Mouse (Mus musculus) hindlimb bud, embryonic 11.5 days (tissue): Measurements from ENCODE around the gene Ifitm10.
"Not testable (repeated sequence)": the region's sequence is repeated elsewhere in the genome, so short reads cannot be mapped to it uniquely, and the experiment has no call there.

Experiments
- DNase-seq: peaks from one replicate; pipeline ENCODE4 v3.0.0-alpha.2; 2012; ENCODE audit warnings: low read depth, low spot score; ENCODE audit errors: extremely low spot score

Gene Ifitm10

GRCm38 (mm10) chr7:142373641-142374412, at the start of gene Ifitm10:
TSS of gene Ifitm10 (minus strand) at chr7:142373753.
- DNase-seq = no peak

GRCm38 (mm10) chr7:142421826-142422225, 48.3 kb upstream of the Ifitm10 start:
- no peak for DNase-seq

DNA sequence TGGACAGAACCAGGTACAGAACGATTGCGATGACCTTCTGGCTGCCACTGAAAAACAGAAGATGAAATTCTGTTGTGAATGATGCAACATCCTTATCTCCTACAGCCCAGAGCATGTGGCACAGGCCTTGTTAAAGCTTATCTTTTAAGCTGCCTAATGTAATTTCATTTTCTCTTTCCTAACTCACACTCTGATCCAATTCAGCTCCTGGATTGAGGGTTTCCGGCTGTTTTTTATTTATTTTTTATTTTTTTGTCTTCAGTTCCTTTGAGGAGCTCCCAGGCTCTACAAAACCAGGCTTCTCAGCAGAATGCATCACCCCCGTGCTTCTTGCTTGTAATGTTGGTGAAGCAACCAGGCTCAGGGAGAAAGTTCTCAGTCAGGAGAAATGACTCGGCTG, 46.3 kb upstream of the Ifitm10 start:
- no peak for DNase-seq

GRCm38 (mm10) chr7:142418679-142419078, 45.1 kb upstream of the Ifitm10 start:
- no peak for DNase-seq

- DNase-seq = no peak
Measured at GRCm38 (mm10) chr7:142418027-142418426, 44.5 kb upstream of the Ifitm10 start.

- no peak for DNase-seq
Measured at GRCm38 (mm10) chr7:142416225-142416624, 42.7 kb upstream of the Ifitm10 start.

DNA sequence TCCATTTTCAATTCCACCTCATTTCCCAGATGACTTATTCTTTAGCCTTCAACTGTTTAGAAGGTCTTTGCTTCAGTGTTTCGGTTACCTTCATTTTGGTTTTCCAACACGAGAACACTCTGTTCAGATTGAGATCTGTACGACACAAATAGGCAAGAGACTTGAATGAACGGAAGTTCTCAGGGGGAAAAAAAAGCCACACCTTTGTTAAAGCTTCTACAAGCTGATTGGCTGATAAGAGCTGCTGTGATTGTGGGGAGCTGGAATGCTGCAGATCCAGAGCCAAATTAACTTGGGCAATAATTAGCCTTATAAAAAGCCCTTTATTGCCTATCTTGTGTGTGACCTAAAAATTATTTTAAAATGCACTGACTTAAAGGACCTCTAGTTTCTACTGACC, 41.8 kb upstream of the Ifitm10 start:
- DNase-seq = no peak

- no peak for DNase-seq
Measured at GRCm38 (mm10) chr7:142413285-142413684, 39.7 kb upstream of the Ifitm10 start.

GRCm38 (mm10) chr7:142409603-142410002, 36.0 kb upstream of the Ifitm10 start:
- DNase-seq = no peak

DNA sequence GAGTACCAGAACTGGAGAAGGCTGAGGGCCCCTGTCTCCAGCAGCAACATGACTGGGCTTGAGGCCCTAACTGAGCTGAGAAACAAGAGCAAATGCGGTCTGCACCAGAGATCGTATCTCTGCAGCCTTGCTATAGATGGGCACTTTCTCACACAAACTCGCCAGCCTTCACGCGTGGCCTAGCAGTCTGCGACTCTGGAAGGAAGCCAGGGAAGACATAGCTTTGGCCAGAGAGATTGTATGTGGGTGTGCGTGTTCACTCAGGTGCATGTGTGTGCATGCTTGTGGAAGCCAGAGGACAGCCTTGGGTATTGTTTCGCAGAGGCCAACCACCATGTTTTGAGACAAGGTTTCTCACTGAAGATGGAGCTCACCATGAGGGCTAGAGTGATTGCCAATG, 35.1 kb upstream of the Ifitm10 start:
- DNase-seq = no peak

DNA sequence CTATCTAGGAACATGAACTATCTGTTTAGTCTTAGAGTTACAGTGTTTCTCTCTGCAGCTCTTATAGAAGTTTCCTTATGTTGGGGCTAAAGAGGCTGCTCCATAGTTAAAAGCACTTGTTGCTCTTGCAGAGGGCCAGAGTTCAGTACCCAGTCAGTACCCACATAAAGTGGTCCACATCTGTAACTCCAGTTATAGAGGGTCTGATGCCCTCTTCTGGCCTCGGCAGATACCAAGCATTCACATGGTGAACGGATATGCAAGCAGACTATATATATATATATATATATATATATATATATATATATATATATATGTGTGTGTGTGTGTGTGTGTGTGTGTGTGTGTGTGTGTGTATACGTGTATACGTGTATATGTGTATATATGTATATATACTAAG, 34.4 kb upstream of the Ifitm10 start:
- DNase-seq = no peak

DNA sequence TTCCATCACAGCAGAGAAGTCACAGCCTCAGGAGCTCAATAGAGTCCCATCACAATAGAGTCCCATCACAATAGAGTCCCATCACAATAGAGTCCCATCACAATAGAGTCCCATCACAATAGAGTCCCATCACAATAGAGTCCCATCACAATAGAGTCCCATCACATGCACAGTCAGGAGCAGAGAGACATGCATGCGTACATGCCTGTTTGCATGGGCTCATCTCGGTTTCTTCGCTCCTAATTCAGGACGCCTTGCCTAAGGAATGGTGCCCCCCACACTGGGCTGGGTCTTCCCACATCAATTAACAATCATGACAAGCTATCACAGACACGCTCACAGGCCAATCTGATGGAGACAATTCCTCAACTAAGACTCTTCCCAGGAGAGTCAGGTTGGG, 31.6 kb upstream of the Ifitm10 start:
- not testable (repeated sequence) for DNase-seq

- no peak for DNase-seq
Measured at GRCm38 (mm10) chr7:142403591-142403990, 30.0 kb upstream of the Ifitm10 start.

DNA sequence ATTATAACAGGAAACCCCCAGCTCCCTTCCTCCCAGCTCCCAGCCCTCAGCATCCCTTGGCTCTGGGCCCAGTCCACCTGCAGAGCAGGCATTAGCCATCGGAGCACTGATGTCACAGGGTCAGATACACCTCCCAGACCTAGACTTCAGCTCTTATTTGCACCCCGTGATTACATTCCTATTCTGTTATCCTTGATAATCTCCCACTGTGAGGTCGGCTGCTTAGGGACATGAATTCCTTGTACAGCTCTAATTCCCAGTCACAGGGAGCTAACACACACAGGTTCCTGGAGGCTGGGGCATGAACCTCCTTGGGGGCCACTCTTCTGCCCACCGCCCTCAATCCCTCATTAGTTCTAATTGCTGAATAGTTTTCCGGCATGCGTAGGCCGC, 27.2 kb upstream of the Ifitm10 start:
- no peak for DNase-seq

DNA sequence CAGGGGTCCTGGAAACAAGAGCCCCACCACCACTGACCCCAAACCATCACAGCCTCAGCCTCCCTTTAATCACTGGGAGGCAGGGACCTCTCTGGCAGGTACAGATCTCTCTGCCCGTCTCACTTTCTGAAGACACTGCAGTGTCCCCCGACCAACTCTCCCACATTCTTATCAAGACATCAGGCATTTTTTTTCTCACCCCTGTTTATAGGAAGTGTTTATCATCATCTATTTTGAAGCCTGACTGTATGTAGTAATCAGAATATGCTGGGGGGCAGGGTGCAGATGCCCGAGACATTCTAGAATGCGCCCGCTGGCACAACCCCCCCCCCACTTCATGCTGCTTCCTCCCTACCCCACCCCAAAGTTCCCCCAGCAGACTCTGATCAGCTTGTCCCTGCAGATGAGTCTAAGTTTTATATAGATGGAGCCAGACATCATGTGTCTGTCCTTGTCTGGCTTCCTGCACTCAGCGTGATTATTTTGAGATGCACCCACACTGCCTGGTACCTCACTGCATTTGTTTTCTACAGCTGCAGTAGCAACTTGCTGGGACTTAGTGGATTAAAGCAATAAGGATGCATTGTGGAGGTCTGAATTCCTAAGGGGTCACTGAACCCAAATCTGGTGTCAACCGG, 26.7 kb upstream of the Ifitm10 start:
- DNase-seq = no peak

GRCm38 (mm10) chr7:142399250-142399649, 25.7 kb upstream of the Ifitm10 start:
- no peak for DNase-seq

- DNase-seq = no peak
Measured at GRCm38 (mm10) chr7:142398052-142398451, 24.5 kb upstream of the Ifitm10 start.

DNA sequence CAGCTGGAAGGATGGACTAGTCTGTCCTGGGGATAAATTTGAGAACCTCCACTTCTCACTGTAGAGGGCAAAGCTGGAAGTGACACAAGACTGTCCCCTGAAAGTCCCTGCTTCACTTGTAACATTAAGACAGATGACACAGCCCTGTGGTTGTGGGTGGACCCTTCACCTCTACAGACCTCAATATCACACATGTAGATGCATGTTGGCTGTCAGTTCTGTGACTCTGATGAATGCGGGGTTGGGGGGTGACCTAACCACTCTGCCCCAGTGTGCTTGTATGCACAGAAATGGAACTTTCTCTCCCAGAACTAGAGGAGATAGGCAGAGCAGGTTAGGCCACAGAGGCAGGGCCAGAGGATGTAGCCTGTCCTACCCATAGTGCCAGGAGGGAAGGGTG, 23.1 kb upstream of the Ifitm10 start:
- DNase-seq = no peak

DNA sequence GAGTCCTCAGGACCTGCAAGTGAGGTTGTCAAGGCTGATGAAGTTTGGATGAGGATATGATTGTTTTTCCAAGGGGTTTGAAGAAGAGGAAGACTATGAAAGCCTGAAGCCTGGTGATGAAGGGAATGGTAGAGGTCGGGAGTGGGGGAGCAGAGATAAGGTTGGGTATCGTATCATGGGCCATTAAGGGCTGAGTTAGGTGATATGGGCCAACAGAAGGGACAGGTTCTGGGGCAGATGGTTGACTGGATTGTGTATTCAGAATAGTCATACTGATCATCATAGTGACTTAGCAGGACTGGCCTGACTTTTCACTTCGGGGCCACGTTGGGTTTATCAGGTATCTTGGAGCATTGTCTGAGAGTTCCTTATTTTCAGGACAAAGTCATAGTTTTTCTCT, 21.9 kb upstream of the Ifitm10 start:
- DNase-seq = no peak

DNA sequence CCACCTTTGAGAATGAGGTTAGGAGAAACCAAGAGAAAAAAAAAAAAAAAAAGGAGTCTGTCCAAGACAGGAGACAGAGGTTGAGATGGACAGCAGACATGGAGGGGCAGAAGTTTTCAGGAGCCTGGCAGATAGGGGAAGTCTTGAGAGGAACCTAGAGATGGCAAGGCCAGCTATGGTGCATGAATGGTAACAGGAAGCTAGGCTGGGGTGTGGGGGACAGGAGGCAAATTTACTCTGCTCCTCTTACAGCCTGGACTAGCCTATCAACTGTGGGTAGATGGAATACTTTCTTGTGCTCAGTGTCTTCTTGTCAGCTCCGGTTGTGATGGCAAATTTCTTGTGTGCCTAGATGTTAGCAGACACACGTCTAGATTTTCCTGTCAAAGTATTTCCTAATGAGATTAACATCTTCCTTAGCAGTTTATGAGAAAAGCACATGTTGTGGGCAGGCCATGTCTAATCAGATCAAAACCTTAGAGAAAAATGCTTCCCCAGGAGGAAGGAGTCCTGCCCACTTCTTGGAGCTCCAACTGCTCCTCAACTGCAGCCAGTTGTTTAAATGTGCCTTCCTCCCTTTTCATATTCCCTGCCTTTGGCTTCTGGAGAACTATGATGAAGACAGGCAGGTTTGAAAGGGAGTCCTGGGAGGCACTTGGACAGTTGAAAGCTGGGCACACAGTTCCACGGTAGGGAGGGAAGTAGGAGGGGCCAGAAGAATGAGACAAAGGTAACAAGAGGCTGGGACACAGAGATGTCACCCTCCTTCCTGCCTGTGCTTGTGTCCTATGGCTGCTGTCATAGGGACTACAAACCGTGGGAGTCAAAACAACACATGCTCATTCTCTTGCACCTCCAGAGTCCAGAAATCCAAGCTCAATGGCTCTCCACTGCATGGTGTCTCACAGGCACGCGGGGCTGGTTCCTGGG, 21.0 kb upstream of the Ifitm10 start:
- DNase-seq = no peak

GRCm38 (mm10) chr7:142393191-142393590, 19.6 kb upstream of the Ifitm10 start:
- DNase-seq = no peak

GRCm38 (mm10) chr7:142391609-142392008, 18.1 kb upstream of the Ifitm10 start:
- no peak for DNase-seq
